Mouse (Mus musculus): ENCODE results near the gene Zfp106. TPM values are rescaled to one million over a fixed set of nuclear protein-coding genes. Genes with fewer than 3 reads are reported as not detected.

Gene Zfp106
- polyA plus RNA-seq, 1 experiment = 39.2 TPM

GRCm38 (mm10) chr2:120561524-120561923 is 2.1 kb downstream of the Zfp106 start:
- H3K79me3 ChIP-seq (ENCODE audit: low read depth) = peaks cover 55% of the 10 kb centered on the region
- TF ChIP-seq MYOG (IDR thresholded peaks at IDR 0.05; ENCODE audit: control insufficient read depth, extremely low read depth, insufficient read length) (no peak), MYOD1 (IDR thresholded peaks at IDR 0.05; ENCODE audit: control insufficient read depth, insufficient read length, low read depth) (no peak), CEBPB (IDR thresholded peaks at IDR 0.05; ENCODE audit: low read depth) (no peak), FOSL1 (IDR thresholded peaks at IDR 0.05; ENCODE audit: insufficient read depth, low read length, poor library complexity, severe bottlenecking) (no peak), MAX (IDR thresholded peaks at IDR 0.05) (no peak), USF1 (IDR thresholded peaks at IDR 0.05; ENCODE audit: low read depth) (no peak), CTCF (IDR thresholded peaks at IDR 0.05; ENCODE audit: control insufficient read depth, insufficient read depth, insufficient read length) (no peak)
- no peak overlapping the region for H3K4me3 ChIP-seq (ENCODE audit: insufficient read depth, poor library complexity, severe bottlenecking)
- peaks cover 71% of the 10 kb centered on the region for H3K79me2 ChIP-seq (ENCODE audit: control insufficient read depth, insufficient read depth)
- H3ac ChIP-seq (ENCODE audit: control insufficient read depth, insufficient read length, low read depth) = no peak overlapping the region
- peaks cover 12% of the 10 kb centered on the region for H3K36me3 ChIP-seq (ENCODE audit: control insufficient read depth, insufficient read depth)
- no peaks in the 10 kb centered on the region for H3K27me3 ChIP-seq (ENCODE audit: control insufficient read depth, insufficient read depth, insufficient read length)

DNA sequence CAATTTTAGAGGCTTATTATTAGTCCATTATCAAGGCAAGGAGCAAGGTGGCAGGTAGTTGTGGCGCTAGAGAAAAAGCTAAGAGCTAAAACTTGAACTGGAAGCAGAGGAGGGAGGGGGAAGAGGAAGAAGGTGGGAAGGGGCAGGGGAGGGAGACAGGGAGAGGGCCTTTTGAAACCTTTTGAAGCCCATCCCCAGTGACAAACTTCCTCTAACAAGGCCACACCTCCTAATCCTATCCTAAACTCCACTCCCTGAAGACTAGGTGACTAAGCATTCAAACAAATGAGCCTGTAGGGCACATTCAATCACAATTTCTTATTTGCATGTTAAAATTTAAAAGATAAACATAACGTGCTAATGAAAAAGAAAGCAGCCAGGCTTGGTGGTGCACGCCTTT is 4.8 kb downstream of the Zfp106 start:
- TF ChIP-seq CEBPB (IDR thresholded peaks at IDR 0.05; ENCODE audit: low read depth) = no peak
- no peak for TF ChIP-seq MAX (IDR thresholded peaks at IDR 0.05)
- TF ChIP-seq MYOD1 (IDR thresholded peaks at IDR 0.05; ENCODE audit: control insufficient read depth, insufficient read length, low read depth) = no peak
- TF ChIP-seq CTCF (IDR thresholded peaks at IDR 0.05; ENCODE audit: control insufficient read depth, insufficient read depth, insufficient read length) = no peak
- no peak for TF ChIP-seq USF1 (IDR thresholded peaks at IDR 0.05; ENCODE audit: low read depth)
- TF ChIP-seq FOSL1 (IDR thresholded peaks at IDR 0.05; ENCODE audit: insufficient read depth, low read length, poor library complexity, severe bottlenecking) = no peak
- TF ChIP-seq MYOG (IDR thresholded peaks at IDR 0.05; ENCODE audit: control insufficient read depth, extremely low read depth, insufficient read length) = no peak
- Histone ChIP-seq H3K36me3 (ENCODE audit: control insufficient read depth, insufficient read depth) (peaks cover 24% of the 10 kb centered on the region), H3K79me3 (ENCODE audit: low read depth) (peaks cover 65% of the 10 kb centered on the region), H3K79me2 (ENCODE audit: control insufficient read depth, insufficient read depth) (peaks cover 88% of the 10 kb centered on the region), H3ac (ENCODE audit: control insufficient read depth, insufficient read length, low read depth) (no peak overlapping the region), H3K27me3 (ENCODE audit: control insufficient read depth, insufficient read depth, insufficient read length) (no peaks in the 10 kb centered on the region), H3K4me3 (ENCODE audit: insufficient read depth, poor library complexity, severe bottlenecking) (no peak overlapping the region)

DNA sequence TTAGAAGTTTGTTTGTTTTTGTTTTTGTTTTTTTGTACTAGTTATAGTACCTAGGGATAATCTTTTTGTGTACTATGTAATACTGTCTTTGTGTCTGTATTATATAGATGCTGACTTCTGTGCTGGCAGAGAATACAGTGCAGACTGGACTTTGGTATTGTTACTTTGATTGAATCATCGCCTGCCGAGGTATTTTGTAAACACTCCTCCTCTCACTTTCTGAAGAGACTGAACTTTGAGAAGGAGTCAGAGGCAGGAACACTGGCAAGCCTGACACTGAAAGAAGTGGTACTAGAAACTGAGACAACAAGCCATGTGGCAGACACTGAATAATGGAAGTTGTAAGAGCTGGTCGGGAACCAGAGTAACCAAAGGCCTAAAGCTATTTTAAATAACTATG is 6.8 kb downstream of the Zfp106 start:
- Histone ChIP-seq H3K79me2 (ENCODE audit: control insufficient read depth, insufficient read depth) (peaks cover 68% of the 10 kb centered on the region), H3ac (ENCODE audit: control insufficient read depth, insufficient read length, low read depth) (no peak overlapping the region), H3K4me3 (ENCODE audit: insufficient read depth, poor library complexity, severe bottlenecking) (no peak overlapping the region), H3K27me3 (ENCODE audit: control insufficient read depth, insufficient read depth, insufficient read length) (no peaks in the 10 kb centered on the region), H3K36me3 (ENCODE audit: control insufficient read depth, insufficient read depth) (peaks cover 35% of the 10 kb centered on the region), H3K79me3 (ENCODE audit: low read depth) (peaks cover 53% of the 10 kb centered on the region)
- TF ChIP-seq USF1 (IDR thresholded peaks at IDR 0.05; ENCODE audit: low read depth) (no peak), MAX (IDR thresholded peaks at IDR 0.05) (no peak), CTCF (IDR thresholded peaks at IDR 0.05; ENCODE audit: control insufficient read depth, insufficient read depth, insufficient read length) (no peak), FOSL1 (IDR thresholded peaks at IDR 0.05; ENCODE audit: insufficient read depth, low read length, poor library complexity, severe bottlenecking) (no peak), MYOD1 (IDR thresholded peaks at IDR 0.05; ENCODE audit: control insufficient read depth, insufficient read length, low read depth) (no peak), MYOG (IDR thresholded peaks at IDR 0.05; ENCODE audit: control insufficient read depth, extremely low read depth, insufficient read length) (no peak), CEBPB (IDR thresholded peaks at IDR 0.05; ENCODE audit: low read depth) (no peak)

DNA sequence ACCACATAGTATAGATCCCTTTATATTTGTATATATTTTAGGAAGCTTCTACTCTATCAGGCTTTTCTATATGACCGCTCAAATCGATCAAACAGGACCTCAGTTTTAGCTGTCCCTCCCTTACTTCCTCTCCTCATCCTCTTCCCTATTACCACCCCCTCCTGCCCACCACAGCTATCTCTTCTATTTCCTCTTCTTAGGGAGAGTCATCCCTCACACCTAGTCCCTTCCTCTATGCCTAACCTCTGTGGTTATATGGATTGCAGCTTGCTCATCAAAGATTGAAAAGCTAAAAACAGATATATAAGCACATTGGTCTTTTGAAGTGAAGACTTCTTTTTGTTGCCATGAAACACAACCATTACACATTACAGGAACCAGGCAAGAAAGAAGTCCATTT is 18.9 kb downstream of the Zfp106 start:
- H3ac ChIP-seq (ENCODE audit: control insufficient read depth, insufficient read length, low read depth) = no peak overlapping the region
- peaks cover 5% of the 10 kb centered on the region for H3K79me2 ChIP-seq (ENCODE audit: control insufficient read depth, insufficient read depth)
- peaks cover 31% of the 10 kb centered on the region for H3K36me3 ChIP-seq (ENCODE audit: control insufficient read depth, insufficient read depth)
- TF ChIP-seq MYOD1 (IDR thresholded peaks at IDR 0.05; ENCODE audit: control insufficient read depth, insufficient read length, low read depth) = no peak
- no peak for TF ChIP-seq CTCF (IDR thresholded peaks at IDR 0.05; ENCODE audit: control insufficient read depth, insufficient read depth, insufficient read length)
- TF ChIP-seq FOSL1 (IDR thresholded peaks at IDR 0.05; ENCODE audit: insufficient read depth, low read length, poor library complexity, severe bottlenecking) = no peak
- TF ChIP-seq MAX (IDR thresholded peaks at IDR 0.05) = no peak
- TF ChIP-seq MYOG (IDR thresholded peaks at IDR 0.05; ENCODE audit: control insufficient read depth, extremely low read depth, insufficient read length) = no peak
- no peak for TF ChIP-seq CEBPB (IDR thresholded peaks at IDR 0.05; ENCODE audit: low read depth)
- TF ChIP-seq USF1 (IDR thresholded peaks at IDR 0.05; ENCODE audit: low read depth) = no peak
- H3K4me3 ChIP-seq (ENCODE audit: insufficient read depth, poor library complexity, severe bottlenecking) = no peak overlapping the region
- H3K79me3 ChIP-seq (ENCODE audit: low read depth) = peaks cover 8% of the 10 kb centered on the region
- H3K27me3 ChIP-seq (ENCODE audit: control insufficient read depth, insufficient read depth, insufficient read length) = no peaks in the 10 kb centered on the region

- peaks cover 10% of the 10 kb centered on the region for H3K79me2 ChIP-seq (ENCODE audit: control insufficient read depth, insufficient read depth)
- no peaks in the 10 kb centered on the region for H3K27me3 ChIP-seq (ENCODE audit: control insufficient read depth, insufficient read depth, insufficient read length)
- H3ac ChIP-seq (ENCODE audit: control insufficient read depth, insufficient read length, low read depth) = no peak overlapping the region
- TF ChIP-seq CTCF (IDR thresholded peaks at IDR 0.05; ENCODE audit: control insufficient read depth, insufficient read depth, insufficient read length) = no peak
- TF ChIP-seq MYOD1 (IDR thresholded peaks at IDR 0.05; ENCODE audit: control insufficient read depth, insufficient read length, low read depth) = no peak
- no peak for TF ChIP-seq FOSL1 (IDR thresholded peaks at IDR 0.05; ENCODE audit: insufficient read depth, low read length, poor library complexity, severe bottlenecking)
- no peak for TF ChIP-seq USF1 (IDR thresholded peaks at IDR 0.05; ENCODE audit: low read depth)
- no peak for TF ChIP-seq MAX (IDR thresholded peaks at IDR 0.05)
- no peak for TF ChIP-seq MYOG (IDR thresholded peaks at IDR 0.05; ENCODE audit: control insufficient read depth, extremely low read depth, insufficient read length)
- no peak for TF ChIP-seq CEBPB (IDR thresholded peaks at IDR 0.05; ENCODE audit: low read depth)
- H3K36me3 ChIP-seq (ENCODE audit: control insufficient read depth, insufficient read depth) = peaks cover 27% of the 10 kb centered on the region
- H3K4me3 ChIP-seq (ENCODE audit: insufficient read depth, poor library complexity, severe bottlenecking) = no peak overlapping the region
- H3K79me3 ChIP-seq (ENCODE audit: low read depth) = peaks cover 10% of the 10 kb centered on the region
Measured at GRCm38 (mm10) chr2:120539778-120540208, 23.9 kb downstream of the Zfp106 start.

GRCm38 (mm10) chr2:120539333-120539732 is 24.3 kb downstream of the Zfp106 start:
- H3K4me3 ChIP-seq (ENCODE audit: insufficient read depth, poor library complexity, severe bottlenecking) = no peak overlapping the region
- peaks cover 10% of the 10 kb centered on the region for H3K79me2 ChIP-seq (ENCODE audit: control insufficient read depth, insufficient read depth)
- H3K36me3 ChIP-seq (ENCODE audit: control insufficient read depth, insufficient read depth) = peaks cover 31% of the 10 kb centered on the region
- H3K79me3 ChIP-seq (ENCODE audit: low read depth) = peaks cover 10% of the 10 kb centered on the region
- no peak for TF ChIP-seq USF1 (IDR thresholded peaks at IDR 0.05; ENCODE audit: low read depth)
- no peak for TF ChIP-seq CTCF (IDR thresholded peaks at IDR 0.05; ENCODE audit: control insufficient read depth, insufficient read depth, insufficient read length)
- no peak for TF ChIP-seq MYOD1 (IDR thresholded peaks at IDR 0.05; ENCODE audit: control insufficient read depth, insufficient read length, low read depth)
- TF ChIP-seq MAX (IDR thresholded peaks at IDR 0.05) = no peak
- no peak for TF ChIP-seq FOSL1 (IDR thresholded peaks at IDR 0.05; ENCODE audit: insufficient read depth, low read length, poor library complexity, severe bottlenecking)
- TF ChIP-seq MYOG (IDR thresholded peaks at IDR 0.05; ENCODE audit: control insufficient read depth, extremely low read depth, insufficient read length) = no peak
- no peak for TF ChIP-seq CEBPB (IDR thresholded peaks at IDR 0.05; ENCODE audit: low read depth)
- H3K27me3 ChIP-seq (ENCODE audit: control insufficient read depth, insufficient read depth, insufficient read length) = no peaks in the 10 kb centered on the region
- no peak overlapping the region for H3ac ChIP-seq (ENCODE audit: control insufficient read depth, insufficient read length, low read depth)
